Mouse (Mus musculus): ENCODE data around the gene Slc38a6. TPM values are rescaled to one million over a fixed set of nuclear protein-coding genes. Genes with fewer than 3 reads are reported as not detected.
A peak's percentile ranks its signal among the peaks of the same experiment; 100 is the strongest.

Gene Slc38a6
- polyA plus RNA-seq, 1 experiment from 2014 or later = 10.1 TPM

GRCm38 (mm10) chr12:73384747-73385146 lies 98.2 kb downstream of the Slc38a6 start:
- H3K27ac ChIP-seq = no peak overlapping the region
- DNase-seq (ENCODE audit: low spot score) = no peak
- no peak overlapping the region for H3K4me3 ChIP-seq
- no peaks in the 10 kb centered on the region for H3K27me3 ChIP-seq (ENCODE audit: insufficient read depth, poor library complexity, severe bottlenecking)
- H3K4me1 ChIP-seq (replicated peaks) = peaks cover 37% of the 10 kb centered on the region
- no peaks in the 10 kb centered on the region for H3K9me3 ChIP-seq
- H3K36me3 ChIP-seq = no peaks in the 10 kb centered on the region
- WGBS = 64% methylated on average over 6 of the region's 6 CpGs

DNA sequence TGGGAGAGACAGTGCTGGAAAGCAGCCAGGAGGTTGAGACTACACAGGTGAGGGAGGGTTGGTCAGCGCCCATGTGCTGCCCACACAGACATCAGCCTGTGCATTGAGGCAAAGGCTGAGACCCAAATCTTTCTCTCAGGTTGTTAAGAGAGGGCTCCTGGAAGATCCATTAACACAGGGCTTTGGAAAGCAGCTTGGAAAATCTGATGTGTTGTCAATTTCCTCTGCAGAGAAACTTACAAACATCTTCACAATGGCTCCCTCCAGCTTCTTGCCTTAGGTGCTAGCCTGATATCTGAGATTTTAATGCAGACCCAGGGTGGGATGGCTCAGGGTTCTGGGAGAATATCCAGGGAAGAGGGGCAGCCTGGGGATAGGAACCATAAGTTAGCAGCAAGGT lies 105.9 kb downstream of the Slc38a6 start:
- H3K36me3 ChIP-seq = no peaks in the 10 kb centered on the region
- 95% methylated on average over 1 of the region's 1 CpGs for WGBS
- peaks cover 38% of the 10 kb centered on the region for H3K4me1 ChIP-seq (replicated peaks)
- no peaks in the 10 kb centered on the region for H3K9me3 ChIP-seq
- no peaks in the 10 kb centered on the region for H3K27me3 ChIP-seq (ENCODE audit: insufficient read depth, poor library complexity, severe bottlenecking)
- no peak overlapping the region for H3K27ac ChIP-seq
- DNase-seq (ENCODE audit: low spot score) = no peak
- H3K4me3 ChIP-seq = no peak overlapping the region

- DNase-seq (ENCODE audit: low spot score) = no peak
- Histone ChIP-seq H3K36me3 (no peaks in the 10 kb centered on the region), H3K27ac (no peak overlapping the region), H3K4me1 (replicated peaks) (peaks cover 38% of the 10 kb centered on the region), H3K27me3 (ENCODE audit: insufficient read depth, poor library complexity, severe bottlenecking) (no peaks in the 10 kb centered on the region), H3K9me3 (no peaks in the 10 kb centered on the region), H3K4me3 (no peak overlapping the region)
Measured at GRCm38 (mm10) chr12:73393018-73393417, 106.4 kb downstream of the Slc38a6 start.

- peak; percentile 59 for DNase-seq (ENCODE audit: low spot score)
- H3K27ac ChIP-seq = peak overlapping the region; percentile 50
- H3K4me3 ChIP-seq = no peak overlapping the region
Measured at GRCm38 (mm10) chr12:73393881-73394291, 107.3 kb downstream of the Slc38a6 start.

DNA sequence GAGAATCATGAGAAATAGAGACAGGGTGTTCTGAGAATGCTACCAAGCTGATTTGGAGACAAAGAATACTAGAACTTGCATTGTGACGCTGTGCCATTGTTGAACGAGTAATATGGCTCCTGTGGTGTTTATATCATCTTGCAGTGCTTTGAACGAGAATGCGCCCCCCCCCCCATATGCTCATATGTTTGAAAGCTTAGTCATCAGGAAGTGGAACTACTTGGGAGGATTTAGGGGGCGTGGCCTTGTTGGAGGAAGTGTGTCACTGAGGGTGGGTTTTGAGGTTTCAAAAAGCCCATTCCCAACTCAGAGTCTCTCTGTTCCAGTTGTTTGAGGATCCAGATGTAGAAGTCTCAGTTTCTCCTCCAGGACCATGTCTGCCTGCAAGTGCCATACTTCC lies 108.0 kb downstream of the Slc38a6 start:
- DNase-seq (ENCODE audit: low spot score) = no peak
- WGBS = 84% methylated on average over 5 of the region's 5 CpGs
- no peak overlapping the region for H3K27ac ChIP-seq
- no peaks in the 10 kb centered on the region for H3K27me3 ChIP-seq (ENCODE audit: insufficient read depth, poor library complexity, severe bottlenecking)
- H3K4me1 ChIP-seq (replicated peaks) = peaks cover 37% of the 10 kb centered on the region
- no peak overlapping the region for H3K4me3 ChIP-seq
- H3K36me3 ChIP-seq = no peaks in the 10 kb centered on the region
- no peaks in the 10 kb centered on the region for H3K9me3 ChIP-seq

More at GRCm38 (mm10) chr12:73393881-73394291, 107.3 kb downstream of the Slc38a6 start:
- Histone ChIP-seq H3K9me3 (no peaks in the 10 kb centered on the region), H3K4me1 (replicated peaks) (peaks cover 38% of the 10 kb centered on the region), H3K36me3 (no peaks in the 10 kb centered on the region), H3K27me3 (ENCODE audit: insufficient read depth, poor library complexity, severe bottlenecking) (no peaks in the 10 kb centered on the region)
- WGBS = 18% methylated on average over 6 of the region's 6 CpGs

- DNase-seq (ENCODE audit: low spot score) = no peak
- WGBS = 39% methylated on average over 4 of the region's 4 CpGs
- peaks cover 16% of the 10 kb centered on the region for H3K4me1 ChIP-seq (replicated peaks)
- no peaks in the 10 kb centered on the region for H3K27me3 ChIP-seq (ENCODE audit: insufficient read depth, poor library complexity, severe bottlenecking)
- peak overlapping the region; percentile 23; the same call in 1 of the 2 replicates for H3K27ac ChIP-seq
- H3K9me3 ChIP-seq = no peaks in the 10 kb centered on the region
- H3K4me3 ChIP-seq = no peak overlapping the region
- no peaks in the 10 kb centered on the region for H3K36me3 ChIP-seq
Measured at GRCm38 (mm10) chr12:73399426-73399825, 112.8 kb downstream of the Slc38a6 start.

- no peak overlapping the region for H3K4me3 ChIP-seq
- H3K27ac ChIP-seq = no peak overlapping the region
- no peaks in the 10 kb centered on the region for H3K36me3 ChIP-seq
- peaks cover 26% of the 10 kb centered on the region for H3K4me1 ChIP-seq (replicated peaks)
- H3K27me3 ChIP-seq (ENCODE audit: insufficient read depth, poor library complexity, severe bottlenecking) = no peaks in the 10 kb centered on the region
- no peaks in the 10 kb centered on the region for H3K9me3 ChIP-seq
- DNase-seq (ENCODE audit: low spot score) = no peak
- WGBS = 85% methylated on average over 4 of the region's 4 CpGs
Measured at GRCm38 (mm10) chr12:73400481-73401025, 114.0 kb downstream of the Slc38a6 start.

DNA sequence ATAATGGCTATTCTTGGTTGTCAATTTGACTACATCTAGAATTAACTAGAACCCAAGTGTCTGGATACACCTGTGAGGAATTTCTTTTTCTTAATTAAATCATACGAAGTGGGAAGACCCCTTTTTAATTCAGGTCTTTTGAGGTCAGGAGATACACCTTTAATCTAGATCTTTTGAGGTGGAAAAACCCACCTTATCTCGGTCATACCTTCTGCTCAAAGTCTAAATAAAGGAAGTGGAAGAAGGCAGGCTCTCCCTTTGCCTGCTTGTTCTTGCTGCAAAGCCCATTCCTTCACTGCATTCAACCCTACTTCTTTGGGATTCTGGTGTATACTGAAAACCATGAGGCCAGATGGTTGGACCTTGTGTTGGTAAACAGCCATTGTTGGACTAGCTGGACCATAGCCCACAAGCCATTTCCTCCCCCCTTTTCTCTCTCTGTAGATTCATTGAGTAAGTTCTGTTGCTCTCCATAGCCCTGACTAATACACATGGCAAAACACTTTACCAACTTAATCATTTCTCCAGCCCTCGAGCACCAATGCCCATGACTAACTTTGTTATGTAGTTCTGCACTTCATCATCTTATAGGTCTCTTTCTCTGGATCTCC lies 115.0 kb downstream of the Slc38a6 start:
- Histone ChIP-seq H3K27ac (no peak overlapping the region), H3K27me3 (ENCODE audit: insufficient read depth, poor library complexity, severe bottlenecking) (no peaks in the 10 kb centered on the region), H3K9me3 (no peaks in the 10 kb centered on the region), H3K4me3 (no peak overlapping the region), H3K36me3 (no peaks in the 10 kb centered on the region), H3K4me1 (replicated peaks) (peaks cover 32% of the 10 kb centered on the region)
- no peak for DNase-seq (ENCODE audit: low spot score)
- 83% methylated on average over 3 of the region's 3 CpGs for WGBS

DNA sequence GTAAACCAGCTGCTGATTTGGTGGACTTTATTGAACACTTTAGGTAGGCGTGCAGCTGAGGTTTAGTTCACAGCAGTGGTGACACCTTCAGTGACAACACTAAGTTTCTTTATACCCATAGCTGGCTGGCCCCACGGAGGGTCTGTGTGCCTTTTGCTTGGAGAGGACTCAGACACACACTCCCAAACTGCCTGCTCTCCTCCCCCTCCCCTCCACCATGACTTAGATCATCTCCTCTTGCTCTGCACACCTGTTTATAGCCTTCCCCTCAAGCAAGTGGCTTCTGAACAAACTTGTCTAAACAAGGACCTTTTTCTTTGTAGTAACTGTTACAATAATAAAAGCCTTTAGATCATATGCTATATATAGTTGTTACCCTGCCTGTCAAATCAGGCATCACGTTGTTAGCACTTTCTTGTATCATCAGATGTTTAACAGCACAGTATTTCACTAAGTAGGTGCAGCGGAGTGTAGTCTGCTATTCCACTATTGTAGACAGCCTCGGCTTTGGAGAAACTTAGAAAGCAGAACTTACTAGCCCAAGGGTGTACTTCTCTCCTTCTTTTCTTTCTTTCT lies 115.6 kb downstream of the Slc38a6 start:
- no peaks in the 10 kb centered on the region for H3K36me3 ChIP-seq
- H3K27ac ChIP-seq = no peak overlapping the region
- H3K27me3 ChIP-seq (ENCODE audit: insufficient read depth, poor library complexity, severe bottlenecking) = no peaks in the 10 kb centered on the region
- WGBS = 89% methylated on average over 5 of the region's 5 CpGs
- no peak overlapping the region for H3K4me3 ChIP-seq
- no peaks in the 10 kb centered on the region for H3K9me3 ChIP-seq
- DNase-seq (ENCODE audit: low spot score) = no peak
- H3K4me1 ChIP-seq (replicated peaks) = peaks cover 32% of the 10 kb centered on the region

- Histone ChIP-seq H3K36me3 (no peaks in the 10 kb centered on the region), H3K27ac (no peak overlapping the region), H3K27me3 (ENCODE audit: insufficient read depth, poor library complexity, severe bottlenecking) (no peaks in the 10 kb centered on the region), H3K4me1 (replicated peaks) (peaks cover 32% of the 10 kb centered on the region), H3K4me3 (no peak overlapping the region), H3K9me3 (no peaks in the 10 kb centered on the region)
- no peak for DNase-seq (ENCODE audit: low spot score)
- 87% methylated on average over 11 of the region's 11 CpGs for WGBS
Measured at GRCm38 (mm10) chr12:73402851-73403665, 116.5 kb downstream of the Slc38a6 start.
